Mouse (Mus musculus): ENCODE data around the gene Chmp4b. TPM values are rescaled to one million over a fixed set of nuclear protein-coding genes. Genes with fewer than 3 reads are reported as not detected.

The Chmp4b gene
- total RNA-seq, 2 experiments from 2014 or later = 206 to 285 TPM

DNA sequence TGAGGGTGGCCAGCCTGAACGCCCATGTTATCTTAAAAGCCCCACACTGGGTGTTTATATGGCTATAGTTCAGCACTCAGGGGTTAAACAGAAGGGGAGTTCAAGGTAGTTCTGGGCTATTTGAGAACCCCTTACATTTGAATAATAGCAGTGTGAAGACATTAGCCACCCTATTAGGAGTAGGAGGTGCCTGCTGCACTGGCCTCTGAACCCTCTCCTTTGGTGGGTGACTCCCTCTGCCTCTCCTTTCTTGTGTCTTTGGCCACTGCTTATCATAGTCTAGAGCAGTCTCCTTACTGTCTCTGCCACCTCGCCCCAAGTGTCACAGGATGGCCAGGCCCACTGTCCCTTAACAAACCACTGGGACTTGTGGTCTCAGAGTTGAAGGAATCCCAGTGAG lies 28.8 kb downstream of the Chmp4b start:
- no peak for DNase-seq (ENCODE audit: low spot score in 2 of 2)

GRCm38 (mm10) chr2:154680941-154681340 lies 29.4 kb downstream of the Chmp4b start:
- DNase-seq (ENCODE audit: low spot score in 2 of 2) = no peak

- no peak for DNase-seq (ENCODE audit: low spot score in 2 of 2)
Measured at GRCm38 (mm10) chr2:154682712-154683111, 31.2 kb downstream of the Chmp4b start.

DNA sequence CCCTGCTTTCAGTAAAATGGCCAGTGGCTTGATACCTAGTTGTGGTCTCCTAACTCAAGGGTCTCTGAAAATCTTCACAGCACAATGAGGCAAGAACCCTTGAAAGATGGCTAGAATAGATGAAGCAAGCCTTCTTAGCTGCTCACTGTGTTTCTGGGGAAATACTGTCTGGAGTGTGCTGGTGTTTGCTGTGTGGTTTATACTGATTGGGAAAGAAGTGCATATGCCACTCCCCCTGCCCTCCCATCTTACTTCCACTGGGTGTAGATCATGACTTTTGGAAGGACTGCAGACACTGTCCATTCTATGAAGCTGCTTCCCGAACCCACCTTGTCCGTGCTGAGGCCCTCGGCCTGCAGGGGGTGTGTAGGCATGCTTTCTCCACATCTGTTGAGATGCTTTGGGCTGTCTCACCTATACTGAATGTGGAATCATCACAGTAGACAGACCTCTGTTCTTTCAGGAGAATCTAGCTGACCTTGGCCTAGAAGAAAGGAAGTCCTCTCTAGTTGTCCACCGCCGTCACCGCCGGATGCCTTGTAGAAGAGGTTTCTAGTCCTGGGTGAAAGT lies 33.5 kb downstream of the Chmp4b start:
- DNase-seq (ENCODE audit: low spot score in 2 of 2) = no peak

GRCm38 (mm10) chr2:154685772-154686171 lies 34.3 kb downstream of the Chmp4b start:
- no peak for DNase-seq (ENCODE audit: low spot score in 2 of 2)

- no peak for DNase-seq (ENCODE audit: low spot score in 2 of 2)
Measured at GRCm38 (mm10) chr2:154686819-154687218, 35.3 kb downstream of the Chmp4b start.

GRCm38 (mm10) chr2:154689391-154689790 lies 37.9 kb downstream of the Chmp4b start:
- DNase-seq (ENCODE audit: low spot score in 2 of 2) = no peak

DNA sequence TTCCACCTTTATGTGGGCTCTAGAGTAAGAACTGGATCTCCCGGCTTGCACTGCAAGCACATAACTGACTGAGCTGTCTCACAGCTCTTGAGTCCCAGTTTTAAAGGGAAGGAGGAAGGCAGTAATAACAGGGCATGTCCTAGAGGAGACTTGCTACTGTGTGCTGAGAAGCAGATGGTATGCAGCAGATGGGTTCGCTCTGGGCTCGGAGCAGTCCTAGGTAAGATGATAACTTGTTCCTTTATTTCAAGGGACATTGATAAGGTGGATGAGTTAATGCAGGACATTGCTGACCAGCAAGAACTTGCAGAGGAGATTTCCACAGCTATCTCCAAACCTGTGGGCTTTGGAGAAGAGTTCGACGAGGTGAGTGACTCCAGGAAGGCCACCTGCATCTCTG lies 39.5 kb downstream of the Chmp4b start:
- DNase-seq (ENCODE audit: low spot score in 2 of 2) = no peak

DNA sequence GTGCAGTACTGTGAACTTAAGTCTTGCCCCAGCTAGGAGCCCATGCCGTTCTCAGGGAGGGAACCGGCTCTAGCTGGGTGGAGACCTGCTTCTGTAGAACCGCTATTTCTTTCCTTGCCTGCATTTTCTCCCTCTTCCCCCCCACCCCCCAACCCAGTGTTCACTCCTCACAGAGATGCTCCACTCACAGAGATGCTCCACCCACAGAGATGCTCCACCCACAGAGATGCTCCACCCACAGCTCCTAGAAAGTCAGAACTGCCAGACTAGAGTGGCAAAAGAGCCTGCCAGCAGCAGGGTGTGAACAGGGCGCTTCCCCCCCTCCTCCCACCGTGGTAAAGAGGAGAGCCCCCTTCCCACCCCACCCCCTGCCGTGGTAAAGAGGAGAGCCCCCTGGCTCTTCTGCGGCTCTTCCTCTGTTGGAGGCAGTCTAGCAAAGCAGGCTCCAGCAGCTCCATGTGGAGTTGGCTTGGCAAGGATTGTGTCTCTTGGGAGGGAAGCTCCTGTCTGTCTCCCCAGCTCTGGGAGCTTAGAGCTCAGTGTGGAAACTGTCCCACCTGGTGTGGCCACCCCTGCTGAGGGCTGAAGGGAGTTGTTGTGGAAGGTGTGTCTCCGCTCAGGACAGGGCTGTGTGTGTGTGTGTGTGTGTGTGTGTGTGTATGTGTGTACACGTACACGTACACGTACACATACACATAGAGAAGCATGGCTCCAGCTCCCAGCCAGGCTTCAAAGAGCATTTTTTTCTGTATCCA lies 41.9 kb downstream of the Chmp4b start:
- no peak for DNase-seq (ENCODE audit: low spot score in 2 of 2)

GRCm38 (mm10) chr2:154693941-154694256 lies 42.4 kb downstream of the Chmp4b start:
- DNase-seq (ENCODE audit: low spot score in 2 of 2) = no peak

- no peak for DNase-seq (ENCODE audit: low spot score in 2 of 2)
Measured at GRCm38 (mm10) chr2:154695690-154696089, 44.2 kb downstream of the Chmp4b start.

DNA sequence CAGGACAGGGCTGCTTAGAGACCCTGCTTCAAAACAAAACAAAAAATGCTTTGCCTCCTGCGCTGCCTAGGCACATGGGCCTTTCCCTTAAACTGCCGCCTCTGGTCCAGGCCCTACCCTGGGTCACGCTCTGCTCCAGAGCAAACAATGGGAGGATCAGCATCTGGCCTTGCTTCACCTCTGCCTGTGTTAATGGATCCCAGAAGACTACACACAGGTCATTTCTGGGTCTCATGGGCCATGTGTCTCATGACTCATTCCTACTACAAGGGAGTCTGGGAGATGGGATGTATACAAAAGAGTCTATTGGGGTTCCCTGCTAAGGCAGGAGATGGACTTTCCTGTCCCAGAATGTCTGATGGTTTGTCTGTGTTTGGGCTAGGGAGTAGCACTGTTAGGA lies 45.2 kb downstream of the Chmp4b start:
- DNase-seq (ENCODE audit: low spot score in 2 of 2) = no peak

DNA sequence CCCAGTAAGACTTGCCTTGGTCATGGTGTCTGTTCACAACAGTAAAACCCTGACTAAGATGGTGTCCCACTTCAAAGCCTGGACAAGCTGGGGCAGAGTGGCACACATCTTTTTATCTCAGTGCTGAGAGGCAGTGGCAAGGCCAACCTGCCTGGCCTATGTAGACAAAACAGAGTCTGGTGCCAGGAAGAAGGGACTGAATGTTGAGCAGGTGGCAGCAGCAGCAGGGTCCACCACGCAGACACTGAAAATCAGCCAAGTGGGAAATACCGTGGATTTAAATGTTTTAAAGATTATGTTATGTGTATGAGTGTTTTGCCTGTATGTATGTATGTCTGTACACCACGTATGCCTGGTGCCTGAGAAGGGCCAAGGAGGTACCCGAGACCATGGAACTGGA lies 47.9 kb downstream of the Chmp4b start:
- no peak for DNase-seq (ENCODE audit: low spot score in 2 of 2)

GRCm38 (mm10) chr2:154700177-154700576 lies 48.7 kb downstream of the Chmp4b start:
- DNase-seq (ENCODE audit: low spot score in 2 of 2) = no peak

DNA sequence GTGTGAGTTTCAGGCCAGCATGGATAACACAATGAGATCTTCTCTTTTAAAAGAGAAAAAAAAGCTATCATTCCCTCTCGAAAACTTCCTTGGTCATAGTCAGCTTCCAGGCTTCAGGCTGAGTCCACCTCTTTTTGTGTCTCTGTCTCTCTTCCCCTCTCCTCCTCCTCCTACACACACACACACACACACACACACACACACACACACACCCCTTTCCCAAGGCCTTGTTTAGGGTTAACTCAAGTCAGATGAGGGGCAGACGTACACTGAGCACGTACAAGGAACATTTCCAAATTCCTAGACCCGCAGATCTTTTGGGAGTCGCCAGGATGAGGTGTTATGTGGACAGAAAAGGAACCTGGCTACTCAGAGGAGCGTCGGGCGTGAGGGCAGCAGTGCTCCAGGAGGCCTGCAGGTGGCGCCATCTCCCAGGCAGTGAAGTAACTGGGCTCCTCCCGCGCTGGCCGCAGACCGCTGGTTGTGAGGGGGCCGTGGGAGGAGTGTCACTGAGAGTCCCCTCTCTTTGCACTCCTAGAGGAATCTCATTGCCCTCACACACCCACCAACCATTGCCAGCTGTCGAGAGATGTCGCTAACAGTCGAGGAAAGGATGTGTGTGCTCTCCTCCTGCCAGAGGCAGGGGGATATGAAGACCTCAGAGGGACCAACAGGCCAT lies 51.3 kb downstream of the Chmp4b start:
- peak; percentile 71 to 78 for DNase-seq (ENCODE audit: low spot score in 2 of 2)

DNA sequence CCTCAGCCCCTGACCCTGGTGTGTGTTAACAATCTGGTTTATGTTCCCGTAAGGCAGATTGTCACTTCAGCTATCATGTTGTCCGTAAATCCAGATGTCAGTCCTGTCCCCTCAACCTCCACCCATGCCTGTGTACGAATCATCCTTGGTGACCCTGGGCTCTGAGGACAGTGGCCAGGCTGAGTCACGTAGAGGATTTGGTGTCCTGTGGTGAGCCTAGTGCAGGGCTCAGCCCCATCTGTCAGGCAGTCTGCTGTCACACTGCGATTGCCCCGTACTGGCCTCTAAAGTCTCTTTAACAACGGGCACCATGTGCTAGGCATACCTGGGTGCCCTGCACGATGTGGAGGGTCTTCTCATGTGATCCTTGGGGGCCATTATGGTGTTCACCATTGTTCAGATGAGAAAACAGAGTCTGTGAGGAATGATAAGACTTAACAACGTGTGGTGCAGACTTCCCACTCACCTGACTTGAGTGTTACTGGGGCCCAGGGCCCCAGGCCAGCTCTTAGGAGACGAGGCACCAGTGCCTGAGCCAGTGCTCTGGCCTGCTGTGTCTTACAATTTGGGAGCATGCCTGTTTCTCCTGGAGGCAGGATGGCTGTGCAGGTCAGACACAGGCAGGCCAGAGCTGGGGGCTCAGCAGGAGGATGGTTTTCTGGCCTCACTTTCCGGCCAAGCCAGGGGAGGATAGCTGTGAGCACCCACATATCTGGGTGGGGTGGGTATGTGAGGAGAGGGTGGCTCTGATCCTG lies 55.2 kb downstream of the Chmp4b start:
- DNase-seq (ENCODE audit: low spot score in 2 of 2) = peak in 1 of 2 experiments; percentile 30

DNA sequence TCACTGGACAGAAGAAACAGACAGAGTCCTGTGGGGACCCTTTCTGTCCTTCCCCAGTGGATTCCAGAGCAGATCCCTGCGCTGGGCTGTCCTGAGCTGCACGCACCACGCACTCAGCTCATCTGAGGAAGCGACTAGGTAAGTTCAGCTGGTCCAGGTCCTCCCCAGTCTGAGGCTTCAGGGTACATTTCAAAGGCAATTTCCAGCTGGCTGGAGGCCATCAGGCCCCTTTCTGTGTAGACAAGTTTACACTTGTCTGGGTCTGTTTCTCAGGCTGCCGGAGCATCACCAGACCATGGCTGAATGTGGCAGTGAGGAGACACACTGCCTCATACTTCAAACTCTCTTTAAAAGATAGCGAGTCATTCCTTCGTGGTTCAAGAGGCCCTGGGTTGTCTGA lies 55.8 kb downstream of the Chmp4b start:
- DNase-seq (ENCODE audit: low spot score in 2 of 2) = no peak

GRCm38 (mm10) chr2:154707830-154708385 lies 56.4 kb downstream of the Chmp4b start:
- no peak for DNase-seq (ENCODE audit: low spot score in 2 of 2)

GRCm38 (mm10) chr2:154711701-154712100 lies 60.2 kb downstream of the Chmp4b start:
- DNase-seq (ENCODE audit: low spot score in 2 of 2) = no peak

DNA sequence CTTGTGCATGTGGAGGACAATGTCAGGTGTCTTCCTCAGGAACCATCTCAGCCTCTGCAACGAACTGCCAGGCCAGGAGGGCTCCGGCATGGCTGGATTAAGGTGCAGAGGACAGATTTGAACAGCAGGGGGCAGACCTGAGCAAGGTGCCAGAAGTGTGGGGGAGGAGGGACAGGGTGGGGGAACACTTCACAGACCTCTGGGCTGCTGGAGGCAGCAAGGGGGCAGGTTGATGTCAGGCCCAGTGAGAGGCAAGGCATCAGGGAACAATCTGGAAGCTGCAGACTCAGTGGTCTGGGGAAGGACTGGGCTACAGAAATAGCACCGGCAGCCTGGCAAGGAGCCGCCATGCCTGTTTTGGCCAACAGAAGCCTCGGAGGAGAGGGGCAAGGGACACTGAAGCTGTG lies 60.8 kb downstream of the Chmp4b start:
- DNase-seq (ENCODE audit: low spot score in 2 of 2) = peak; percentile 67 to 68

DNA sequence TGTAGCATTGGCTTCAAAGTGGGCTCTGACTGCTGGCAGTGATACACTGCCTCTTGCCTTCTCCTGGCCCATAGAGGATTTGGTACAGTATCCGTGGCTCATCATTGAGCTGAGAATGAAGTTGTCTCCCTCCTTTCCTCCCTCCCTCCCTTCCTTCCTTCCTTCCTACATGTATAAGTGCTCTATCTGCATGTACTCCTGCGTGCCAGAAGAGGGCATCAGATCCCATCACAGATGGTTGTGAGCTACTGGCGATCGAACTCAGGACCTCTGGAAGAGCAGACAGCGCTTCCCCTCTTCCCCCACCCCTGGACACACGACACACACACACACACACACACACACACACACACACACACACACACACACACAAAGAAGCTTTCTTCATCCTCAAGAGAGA lies 61.6 kb downstream of the Chmp4b start:
- no peak for DNase-seq (ENCODE audit: low spot score in 2 of 2)

All from adrenal gland, adult 18-20 months (tissue).